Comparison of ENCODE assay signal across 20 mouse cellular contexts in the genomic region with DNA sequence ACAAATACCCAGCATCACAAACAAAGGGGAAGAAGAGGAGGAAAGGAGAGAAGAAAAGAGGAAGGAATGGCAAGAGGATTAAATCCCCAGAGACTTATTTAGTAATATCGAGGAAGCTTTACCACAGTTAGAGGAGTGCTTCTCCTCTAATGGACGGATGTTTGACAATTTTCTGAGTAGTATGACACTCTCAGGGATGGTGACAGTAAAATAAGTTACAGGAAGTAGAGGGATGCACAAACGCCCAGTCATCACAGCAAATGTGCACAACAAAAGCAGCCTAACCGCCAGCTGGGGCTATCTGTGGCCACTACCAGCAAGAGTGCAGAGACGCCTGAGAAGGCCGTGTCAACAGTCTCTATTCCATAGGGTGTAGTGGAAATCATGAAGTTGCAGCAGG. TPM values are rescaled to one million over a fixed set of nuclear protein-coding genes. Genes with fewer than 3 reads are reported as not detected.
DNase-seq lines count a peak whose midpoint lies in the region; ATAC-seq and TF ChIP-seq lines count a peak whose summit lies in the region.
"Had no signal": no experiment of that assay in that cellular context is flagged by ENCODE, and none has a peak within 500 bp of the region (broad histone marks: within the 10 kb centered on the region; RNA-seq: fewer than 3 reads in every experiment).

No protein-coding gene starts in this region.

- H3K36me3 ChIP-seq in liver, embryonic 12.5 days: peaks cover 9% of the 10 kb centered on the region
- no peaks in the 10 kb centered on the region for H3K36me3 ChIP-seq in liver, postnatal 0 days (replicated peaks; ENCODE audit: insufficient read depth, low read length)
- no peaks in the 10 kb centered on the region for H3K36me3 ChIP-seq in midbrain, embryonic 14.5 days (ENCODE audit: control insufficient read depth, insufficient read depth, low read length)
- H3K36me3 ChIP-seq in hindbrain, embryonic 10.5 days: no peaks in the 10 kb centered on the region
- no peaks in the 10 kb centered on the region for H3K36me3 ChIP-seq in forebrain, embryonic 13.5 days (ENCODE audit: poor library complexity, severe bottlenecking)
- H3K36me3 ChIP-seq: embryonic facial prominence, embryonic 12.5 days; limb, embryonic 15.5 days; midbrain, embryonic 13.5 days; neural tube, embryonic 15.5 days had no signal

- H3K27me3 ChIP-seq in liver, embryonic 12.5 days (replicated peaks): no peaks in the 10 kb centered on the region
- no peaks in the 10 kb centered on the region for H3K27me3 ChIP-seq in liver, postnatal 0 days (ENCODE audit: insufficient read depth, low read length)
- no peaks in the 10 kb centered on the region for H3K27me3 ChIP-seq in midbrain, embryonic 14.5 days (ENCODE audit: control insufficient read depth, insufficient read depth, low read length)
- no peaks in the 10 kb centered on the region for H3K27me3 ChIP-seq in hindbrain, embryonic 10.5 days (ENCODE audit: insufficient read depth, poor library complexity, severe bottlenecking)
- H3K27me3 ChIP-seq in forebrain, embryonic 13.5 days: no peaks in the 10 kb centered on the region
- H3K27me3 ChIP-seq: embryonic facial prominence, embryonic 12.5 days; limb, embryonic 15.5 days; midbrain, embryonic 13.5 days; neural tube, embryonic 15.5 days had no signal

- peaks cover 75% of the 10 kb centered on the region for H3K4me1 ChIP-seq in liver, embryonic 12.5 days
- H3K4me1 ChIP-seq in liver, postnatal 0 days (ENCODE audit: insufficient read depth): peaks cover 26% of the 10 kb centered on the region
- H3K4me1 ChIP-seq in midbrain, embryonic 14.5 days (ENCODE audit: control insufficient read depth, insufficient read depth, low read length): no peaks in the 10 kb centered on the region
- peaks cover 12% of the 10 kb centered on the region for H3K4me1 ChIP-seq in hindbrain, embryonic 10.5 days (replicated peaks)
- H3K4me1 ChIP-seq in forebrain, embryonic 13.5 days: 0 out of 2 replicates have a peak, but pooled peaks cover 7% of the 10 kb centered on the region
- H3K4me1 ChIP-seq: midbrain, embryonic 13.5 days had no signal

- no peak overlapping the region for H3K4me2 ChIP-seq in liver, embryonic 12.5 days
- no peak overlapping the region for H3K4me2 ChIP-seq in liver, postnatal 0 days (ENCODE audit: low read depth, low read length)
- no peak overlapping the region for H3K4me2 ChIP-seq in midbrain, embryonic 14.5 days (ENCODE audit: low read length)
- no peak overlapping the region for H3K4me2 ChIP-seq in forebrain, embryonic 13.5 days
- H3K4me2 ChIP-seq: embryonic facial prominence, embryonic 12.5 days; limb, embryonic 15.5 days; midbrain, embryonic 13.5 days; neural tube, embryonic 15.5 days had no signal

- no peak for TF ChIP-seq EP300 in liver, postnatal 0 days (IDR thresholded peaks at IDR 0.05; ENCODE audit: low read depth)

- WGBS in liver, embryonic 12.5 days (ENCODE audit: insufficient replicate concordance): 55% methylated on average over 6 of the region's 6 CpGs
- 50% methylated on average over 6 of the region's 6 CpGs for WGBS in liver, postnatal 0 days (ENCODE audit: insufficient replicate concordance)
- 61% methylated on average over 6 of the region's 6 CpGs for WGBS in midbrain, embryonic 14.5 days
- WGBS in hindbrain, embryonic 10.5 days: 77% methylated on average over 6 of the region's 6 CpGs
- 62% methylated on average over 6 of the region's 6 CpGs for WGBS in forebrain, embryonic 13.5 days

- ATAC-seq in liver, embryonic 12.5 days: no peak
- no peak for ATAC-seq in liver, postnatal 0 days
- ATAC-seq in activated CD4-positive, CD25-positive, alpha-beta regulatory T cell, adult 4 months: peak; percentile 25
- ATAC-seq in hematopoietic stem cell, adult 5-6 weeks (replicated peaks in 1 of 2; ENCODE audit: insufficient read depth in 1 of 2, low FRiP score in 2 of 2, low TSS enrichment in 1 of 2, low read depth in 1 of 2, poor library complexity in 2 of 2, severe bottlenecking in 2 of 2): peak; percentile 29 to 38; a peak in 2 of 4 replicates
- no peak for ATAC-seq in midbrain, embryonic 14.5 days (ENCODE audit: low FRiP score, low TSS enrichment)
- no peak for ATAC-seq in forebrain, embryonic 13.5 days
- ATAC-seq: forebrain, postnatal 0 days; midbrain, embryonic 13.5 days had no signal

- peak overlapping the region; percentile 45 for H3K27ac ChIP-seq in liver, embryonic 12.5 days
- H3K27ac ChIP-seq in liver, postnatal 0 days (ENCODE audit: low read depth): no peak overlapping the region
- no peak overlapping the region for H3K27ac ChIP-seq in midbrain, embryonic 14.5 days (replicated peaks; ENCODE audit: low read depth, low read length)
- no peak overlapping the region for H3K27ac ChIP-seq in hindbrain, embryonic 10.5 days
- H3K27ac ChIP-seq in forebrain, embryonic 13.5 days: no peak overlapping the region
- H3K27ac ChIP-seq: embryonic facial prominence, embryonic 12.5 days; midbrain, embryonic 13.5 days; neural tube, embryonic 15.5 days had no signal

- H3K4me3 ChIP-seq in liver, embryonic 12.5 days: no peak overlapping the region
- H3K4me3 ChIP-seq in liver, postnatal 0 days (ENCODE audit: low read depth, low read length): no peak overlapping the region
- no peak overlapping the region for H3K4me3 ChIP-seq in midbrain, embryonic 14.5 days (replicated peaks; ENCODE audit: low read depth, low read length)
- H3K4me3 ChIP-seq in hindbrain, embryonic 10.5 days: no peak overlapping the region
- H3K4me3 ChIP-seq in forebrain, embryonic 13.5 days: no peak overlapping the region
- H3K4me3 ChIP-seq: embryonic facial prominence, embryonic 12.5 days; limb, embryonic 15.5 days; midbrain, embryonic 13.5 days; myocyte; neural tube, embryonic 15.5 days had no signal

- no peaks in the 10 kb centered on the region for H3K9me3 ChIP-seq in liver, embryonic 12.5 days (replicated peaks)
- no peaks in the 10 kb centered on the region for H3K9me3 ChIP-seq in liver, postnatal 0 days (ENCODE audit: low read length)
- no peaks in the 10 kb centered on the region for H3K9me3 ChIP-seq in midbrain, embryonic 14.5 days (ENCODE audit: control insufficient read depth, low read length)
- no peaks in the 10 kb centered on the region for H3K9me3 ChIP-seq in hindbrain, embryonic 10.5 days
- no peaks in the 10 kb centered on the region for H3K9me3 ChIP-seq in forebrain, embryonic 13.5 days (replicated peaks)
- H3K9me3 ChIP-seq: embryonic facial prominence, embryonic 12.5 days; limb, embryonic 15.5 days; midbrain, embryonic 13.5 days; neural tube, embryonic 15.5 days had no signal

- TF ChIP-seq CTCF in liver, postnatal 0 days (IDR thresholded peaks at IDR 0.05; ENCODE audit: low read depth): no peak

- no peak for DNase-seq in liver, postnatal 0 days
- DNase-seq in midbrain, embryonic 14.5 days: no peak
- DNase-seq in hindbrain, embryonic 10.5 days (ENCODE audit: low spot score): no peak
- DNase-seq: cerebellum, adult 8-10 months; forebrain, postnatal 0 days; heart, adult 18-20 months; kidney, adult 18-20 months; kidney, postnatal 10 days; lung, adult 2 months; right cerebral cortex, postnatal 14 days; spleen, adult 18-20 months had no signal

- H3K9ac ChIP-seq in liver, embryonic 12.5 days: no peak overlapping the region
- no peak overlapping the region for H3K9ac ChIP-seq in liver, postnatal 0 days (replicated peaks)
- no peak overlapping the region for H3K9ac ChIP-seq in midbrain, embryonic 14.5 days (replicated peaks; ENCODE audit: low read length)
- H3K9ac ChIP-seq in forebrain, embryonic 13.5 days: no peak overlapping the region
- H3K9ac ChIP-seq: embryonic facial prominence, embryonic 12.5 days; forebrain, postnatal 0 days; limb, embryonic 15.5 days; midbrain, embryonic 13.5 days; neural tube, embryonic 15.5 days had no signal

RNA-seq across cellular contexts. Expression of gene Usp42, which starts 52.4 kb away (rescaled TPM):
- 8.0 and 8.4 TPM in 2 replicates for polyA plus RNA-seq in liver, embryonic 12.5 days (2016; fragmentation: Nextera tagmentation; extraction: Ambion mirVana)
- polyA plus RNA-seq in liver, postnatal 0 days (2015; fragmentation: Nextera tagmentation; extraction: Ambion mirVana): 2.3 and 2.7 TPM in 2 replicates
- polyA plus RNA-seq in activated CD4-positive, CD25-positive, alpha-beta regulatory T cell, adult 4 months (2017; shearing (Covaris generic)): 1 to 10 TPM; 8.3 to 9.3 TPM
- total RNA-seq in hematopoietic stem cell, adult 5-6 weeks (2017): 13.1 and 28.9 TPM in 2 replicates
- polyA plus RNA-seq in midbrain, embryonic 14.5 days (2014; fragmentation: Nextera tagmentation; extraction: Ambion mirVana): 33.9 and 34.3 TPM in 2 replicates
- 27.0 and 28.4 TPM in 2 replicates for polyA plus RNA-seq in hindbrain, embryonic 10.5 days (2016; fragmentation: Nextera tagmentation; extraction: Ambion mirVana)
- 27.4 and 31.1 TPM in 2 replicates for polyA plus RNA-seq in forebrain, embryonic 13.5 days (2015; fragmentation: Nextera tagmentation; extraction: Ambion mirVana)

RNA-seq across cellular contexts. Expression of gene Cyth3, which starts 57.4 kb away (rescaled TPM):
- 46.0 and 47.7 TPM in 2 replicates for polyA plus RNA-seq in liver, embryonic 12.5 days (2016; fragmentation: Nextera tagmentation; extraction: Ambion mirVana)
- 12.1 and 15.3 TPM in 2 replicates for polyA plus RNA-seq in liver, postnatal 0 days (2015; fragmentation: Nextera tagmentation; extraction: Ambion mirVana)
- polyA plus RNA-seq in activated CD4-positive, CD25-positive, alpha-beta regulatory T cell, adult 4 months (2017; shearing (Covaris generic)): 10 to 100 TPM; 30.3 to 32.8 TPM
- total RNA-seq in hematopoietic stem cell, adult 5-6 weeks (2017): 16.5 and 21.8 TPM in 2 replicates
- polyA plus RNA-seq in midbrain, embryonic 14.5 days (2014; fragmentation: Nextera tagmentation; extraction: Ambion mirVana): 34.5 and 38.0 TPM in 2 replicates
- 33.6 and 36.4 TPM in 2 replicates for polyA plus RNA-seq in hindbrain, embryonic 10.5 days (2016; fragmentation: Nextera tagmentation; extraction: Ambion mirVana)
- polyA plus RNA-seq in forebrain, embryonic 13.5 days (2015; fragmentation: Nextera tagmentation; extraction: Ambion mirVana): 24.0 and 26.4 TPM in 2 replicates

Comparison
In these comparisons a context has a peak if more than half of its experiments do, and no peak if none do; other contexts are left out.
1. ATAC-seq: peak in activated CD4-positive, CD25-positive, alpha-beta regulatory T cell, adult 4 months (single experiment) and hematopoietic stem cell, adult 5-6 weeks (2 of 2); none in liver, embryonic 12.5 days (single experiment), liver, postnatal 0 days (single experiment), midbrain, embryonic 14.5 days (single experiment) and forebrain, embryonic 13.5 days (single experiment).